Mouse (Mus musculus) testis, postnatal 10 days (tissue): ENCODE measurements around the gene Ddit4.

Experiments used
- DNase-seq: peaks from one replicate; pipeline ENCODE4 v3.0.0; 2021; ENCODE audit warnings: low spot score

Ddit4 gene

GRCm38 (mm10) chr10:59918111-59918510 lies 33.5 kb downstream of the Ddit4 start:
- DNase-seq, result no peak

GRCm38 (mm10) chr10:59916649-59917048 lies 35.0 kb downstream of the Ddit4 start:
- DNase-seq, result peak; percentile 57

- peak; percentile 77 for DNase-seq
These were observed 35.5 kb downstream of the Ddit4 start for GRCm38 (mm10) chr10:59916159-59916558.

GRCm38 (mm10) chr10:59915196-59915962 lies 36.3 kb downstream of the Ddit4 start:
- DNase-seq, result peak; percentile 49

- DNase-seq, result peak; percentile 62
These were observed 40.0 kb downstream of the Ddit4 start for GRCm38 (mm10) chr10:59911561-59912198.

GRCm38 (mm10) chr10:59911091-59911490 lies 40.5 kb downstream of the Ddit4 start:
- peak; percentile 45 for DNase-seq

- peak; percentile 77 for DNase-seq
These were observed 42.2 kb downstream of the Ddit4 start for GRCm38 (mm10) chr10:59909357-59909847.

GRCm38 (mm10) chr10:59908776-59909315 lies 42.8 kb downstream of the Ddit4 start:
- peak; percentile 35 for DNase-seq

GRCm38 (mm10) chr10:59907695-59908299 lies 43.8 kb downstream of the Ddit4 start:
- no peak for DNase-seq

GRCm38 (mm10) chr10:59907080-59907609 lies 44.5 kb downstream of the Ddit4 start:
- no peak for DNase-seq

- no peak for DNase-seq
These were observed 48.5 kb downstream of the Ddit4 start for GRCm38 (mm10) chr10:59903170-59903569.

GRCm38 (mm10) chr10:59902606-59902990 lies 49.0 kb downstream of the Ddit4 start:
- no peak for DNase-seq

- DNase-seq, result peak; percentile 39
These were observed 49.5 kb downstream of the Ddit4 start for GRCm38 (mm10) chr10:59901986-59902605.

- DNase-seq, result peak; percentile 37
These were observed 50.2 kb downstream of the Ddit4 start for GRCm38 (mm10) chr10:59901463-59901862.

GRCm38 (mm10) chr10:59900939-59901338 lies 50.7 kb downstream of the Ddit4 start:
- DNase-seq, result peak; percentile 44

GRCm38 (mm10) chr10:59900174-59900435 lies 51.5 kb downstream of the Ddit4 start:
- DNase-seq, result no peak
